10 mouse cellular contexts compared by ENCODE assay signal in the genomic region with DNA sequence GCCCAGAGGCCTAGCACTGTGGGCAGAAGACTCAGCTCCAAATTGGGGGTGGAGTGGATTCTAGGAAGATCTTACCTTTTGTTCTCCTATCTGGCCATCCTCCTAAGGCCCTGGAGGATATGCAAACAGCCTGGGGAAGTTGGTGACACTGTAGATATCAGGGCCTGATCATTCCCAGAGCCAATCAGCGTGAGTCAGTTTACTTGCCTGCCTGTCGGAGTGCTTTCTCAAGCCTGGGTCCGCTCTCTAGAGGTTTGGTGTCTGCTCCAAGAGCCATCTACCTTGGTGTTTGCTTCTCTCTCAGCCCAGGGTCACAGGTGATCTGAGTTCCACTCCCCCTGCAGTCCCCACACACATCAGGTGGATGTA.
"Had no signal": no experiment of that assay in that cellular context is flagged by ENCODE, and none has a peak within 500 bp of the region (broad histone marks: within the 10 kb centered on the region; RNA-seq: fewer than 3 reads in every experiment).

No protein-coding gene starts in this region.

- H3K27me3 ChIP-seq: limb, embryonic 15.5 days; midbrain, embryonic 13.5 days had no signal

- DNase-seq: kidney, postnatal 25 days; lung, adult 2 months; lung, postnatal 36 days; right cerebral cortex, postnatal 14 days; thymus, postnatal 36 days had no signal

- H3K4me2 ChIP-seq: limb, embryonic 15.5 days; midbrain, embryonic 13.5 days had no signal

- H3K4me1 ChIP-seq: limb, embryonic 15.5 days; midbrain, embryonic 13.5 days had no signal

- H3K9ac ChIP-seq: limb, embryonic 15.5 days; liver, embryonic 14.5 days; midbrain, embryonic 13.5 days had no signal

- H3K4me3 ChIP-seq: left cerebral cortex, adult 2 months; limb, embryonic 15.5 days; midbrain, embryonic 13.5 days had no signal

- H3K27ac ChIP-seq: left cerebral cortex, adult 2 months; limb, embryonic 15.5 days; liver, embryonic 14.5 days; midbrain, embryonic 13.5 days had no signal

- H3K9me3 ChIP-seq: limb, embryonic 15.5 days; midbrain, embryonic 13.5 days had no signal

- H3K36me3 ChIP-seq: limb, embryonic 15.5 days; midbrain, embryonic 13.5 days had no signal

- ATAC-seq: lung, postnatal 0 days; midbrain, embryonic 13.5 days had no signal
